Mouse (Mus musculus): Measurements from ENCODE around the gene Acot1.
"Not testable (repeated sequence)": the region's sequence is repeated elsewhere in the genome, so short reads cannot be mapped to it uniquely, and the experiment has no call there.

Acot1 gene

DNA sequence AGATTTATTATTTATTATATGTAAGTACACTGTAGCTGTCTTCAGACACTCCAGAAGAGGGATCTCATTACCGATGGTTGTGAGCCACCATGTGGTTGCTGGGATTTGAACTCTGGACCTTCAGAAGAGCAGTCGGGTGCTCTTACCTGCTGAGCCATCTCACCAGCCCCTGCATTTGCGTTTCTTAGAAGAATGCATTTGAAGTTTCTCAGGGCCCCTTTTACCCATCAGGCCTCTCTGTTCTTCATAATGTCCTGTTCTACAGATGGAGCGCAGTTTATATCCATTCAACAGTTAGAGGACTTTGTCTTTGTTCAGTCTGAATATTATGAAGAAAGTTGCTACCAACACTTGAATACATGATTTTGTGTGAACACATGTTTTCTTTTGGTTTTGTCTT lies 13.0 kb downstream of the Acot1 start:
- DNase-seq: not testable (repeated sequence)

GRCm38 (mm10) chr12:84023052-84023745 lies 13.9 kb downstream of the Acot1 start:
- DNase-seq: no peak

DNA sequence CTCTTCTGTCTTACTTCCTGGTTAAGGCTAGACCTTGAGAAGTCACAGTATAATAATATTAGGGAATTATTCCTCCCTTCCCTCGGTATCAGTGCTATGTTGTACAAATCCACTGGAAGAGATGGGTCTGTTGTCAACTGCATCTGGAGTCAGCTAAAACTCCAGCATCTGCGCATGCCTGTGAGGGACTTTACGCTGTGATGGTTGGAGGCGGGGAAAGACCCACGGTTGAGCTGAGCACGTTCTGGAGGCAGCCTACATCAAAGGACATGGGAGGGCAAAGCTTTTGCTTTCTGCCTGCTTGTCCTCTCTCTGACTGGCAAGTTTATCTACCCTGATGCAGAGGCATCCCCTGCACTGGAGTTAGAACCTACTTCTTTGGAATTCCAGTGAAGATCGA lies 16.6 kb downstream of the Acot1 start:
- no peak for DNase-seq

GRCm38 (mm10) chr12:84028328-84028727 lies 19.0 kb downstream of the Acot1 start:
- not testable (repeated sequence) for DNase-seq

- DNase-seq: not testable (repeated sequence)
Measured at GRCm38 (mm10) chr12:84029043-84029442, 19.8 kb downstream of the Acot1 start.

- peak; percentile 70 for DNase-seq
Measured at GRCm38 (mm10) chr12:84030659-84031332, 21.5 kb downstream of the Acot1 start.

DNA sequence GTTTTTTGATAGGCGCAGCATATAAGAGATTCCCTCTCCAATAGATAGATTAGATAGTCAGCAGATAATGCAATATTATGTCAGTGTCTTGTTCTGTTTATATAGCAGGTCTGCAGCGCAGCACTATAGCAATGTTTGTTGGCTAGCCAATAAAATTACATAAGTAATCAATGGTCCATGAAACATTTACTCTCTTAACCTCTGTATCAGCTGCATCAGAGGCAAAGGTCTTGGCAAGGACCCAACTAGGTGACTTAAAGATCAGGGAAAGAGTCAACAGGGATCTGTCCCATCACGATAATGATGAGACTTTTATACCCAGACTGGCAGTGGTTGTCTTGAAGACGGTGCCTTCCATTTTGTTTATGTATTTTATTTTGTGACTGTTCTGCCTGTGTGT lies 23.6 kb downstream of the Acot1 start:
- DNase-seq: no peak

DNA sequence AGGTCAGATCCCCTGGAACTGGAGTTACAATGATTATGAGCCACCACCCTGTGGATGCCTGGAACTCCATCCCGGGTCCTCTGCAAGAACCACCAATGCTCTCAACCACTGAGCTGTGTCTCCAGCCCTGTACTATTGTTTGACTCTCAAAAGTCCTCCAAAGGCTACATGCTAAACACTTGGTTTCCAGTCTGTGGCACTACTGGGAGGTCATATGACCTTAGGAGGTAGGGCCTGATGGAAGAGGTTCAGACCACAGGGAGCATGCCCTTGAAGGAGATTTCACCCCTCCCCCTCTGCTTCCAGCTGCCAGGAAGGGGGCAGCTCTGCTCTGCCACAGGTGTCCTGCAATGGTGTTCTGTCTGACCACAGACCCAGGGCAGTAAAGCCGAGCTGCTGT lies 24.0 kb downstream of the Acot1 start:
- not testable (repeated sequence) for DNase-seq

- DNase-seq: no peak
Measured at GRCm38 (mm10) chr12:84034108-84034507, 24.8 kb downstream of the Acot1 start.

GRCm38 (mm10) chr12:84038241-84038640 lies 29.0 kb downstream of the Acot1 start, which contains the start of gene Acot4:
Acot4 (plus strand) TSS chr12:84038379.
- DNase-seq: peak; percentile 27

GRCm38 (mm10) chr12:84038691-84039111 lies 29.4 kb downstream of the Acot1 start, which contains the start of gene Gm49366:
Gm49366 (plus strand) TSS chr12:84038935.
- DNase-seq: peak; percentile 45

DNA sequence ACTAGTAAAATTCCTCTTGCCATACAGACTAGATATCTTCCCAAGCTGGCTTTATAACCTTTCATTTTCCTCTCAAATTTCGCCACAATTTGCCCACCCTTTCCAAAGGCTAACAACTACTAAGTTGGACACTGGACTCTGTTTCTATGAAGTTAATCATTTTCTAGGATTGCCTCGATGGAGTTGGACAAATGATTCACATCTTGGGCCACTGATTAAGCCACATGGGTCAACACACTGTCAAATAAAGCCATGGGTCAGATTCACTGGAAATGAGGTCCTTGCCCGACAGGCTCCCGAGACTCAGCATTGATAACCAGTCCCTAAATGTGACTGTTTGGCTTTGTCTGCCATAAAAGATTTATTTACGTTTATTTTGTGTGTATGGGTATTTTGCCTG lies 33.0 kb downstream of the Acot1 start:
- DNase-seq: no peak

DNA sequence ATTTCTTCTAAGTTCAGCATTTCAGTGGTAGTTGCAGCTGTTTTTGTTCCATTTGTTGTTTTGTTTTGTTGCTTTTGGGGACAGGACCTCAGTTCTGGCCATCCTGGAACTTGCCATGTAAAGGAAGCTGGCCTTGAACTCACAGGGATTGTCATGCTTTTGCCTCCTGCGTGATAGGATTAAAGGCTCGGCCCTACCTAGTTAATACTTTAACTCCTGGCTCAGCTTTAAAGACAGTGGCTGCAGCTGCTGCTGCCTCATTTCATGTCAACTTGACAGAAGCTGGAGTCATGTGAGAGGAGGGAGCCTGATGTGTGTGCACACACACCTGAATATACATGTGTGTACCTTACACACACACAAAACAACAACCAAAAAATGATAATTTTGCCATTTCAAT lies 34.8 kb downstream of the Acot1 start:
- DNase-seq: no peak

DNA sequence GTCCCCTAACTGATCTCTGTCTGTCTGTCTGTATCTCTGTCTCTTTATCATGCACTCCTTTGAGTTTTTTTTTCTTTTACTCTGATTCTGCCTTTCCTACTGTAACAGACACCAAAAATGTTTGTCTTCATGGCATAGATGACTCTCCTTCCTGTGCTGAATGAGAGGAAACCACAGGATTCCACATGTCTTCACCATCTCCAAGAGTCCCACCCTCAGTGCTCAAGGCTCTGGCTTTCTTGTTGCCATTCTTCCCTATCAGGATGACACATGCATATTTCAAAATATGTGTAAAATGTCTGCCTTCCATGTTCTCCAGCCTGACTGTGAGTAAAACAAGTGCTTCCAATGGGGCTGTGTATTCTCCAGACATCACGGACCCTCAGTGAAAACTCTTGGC lies 37.6 kb downstream of the Acot1 start:
- no peak for DNase-seq

- DNase-seq: not testable (repeated sequence)
Measured at GRCm38 (mm10) chr12:84050744-84051143, 41.5 kb downstream of the Acot1 start.

DNA sequence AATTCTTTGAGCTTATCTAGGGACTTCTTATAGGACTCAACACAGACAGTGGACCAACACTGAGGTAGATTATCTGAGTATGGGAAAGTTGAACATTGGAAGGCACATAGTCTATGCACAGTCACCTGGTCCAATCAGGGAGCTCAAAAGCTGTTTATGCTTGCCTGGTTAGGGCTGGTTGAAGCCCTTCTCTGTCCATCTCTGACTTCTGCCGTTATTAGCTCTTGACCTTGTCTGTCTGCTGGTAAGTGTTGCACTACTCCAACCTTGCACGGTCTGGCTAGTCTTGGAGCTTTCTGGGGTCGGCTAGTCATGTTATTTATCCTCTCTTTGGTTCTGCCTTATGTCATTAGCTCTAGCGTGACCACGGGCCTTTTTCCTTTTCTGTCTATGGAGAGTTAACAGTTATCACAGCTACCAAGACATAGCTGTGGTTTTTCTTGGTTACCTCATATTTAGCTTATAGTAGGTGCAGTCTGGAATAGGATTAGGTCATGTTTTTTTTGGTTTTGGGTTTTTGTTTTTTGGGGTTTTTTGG lies 42.7 kb downstream of the Acot1 start, which contains the start of gene Acot3:
Gene Acot3 (plus strand): TSS at position 208 of the 538 bp plus-strand sequence.
- DNase-seq: no peak

- no peak for DNase-seq
Measured at GRCm38 (mm10) chr12:84052609-84053008, 43.3 kb downstream of the Acot1 start.

DNA sequence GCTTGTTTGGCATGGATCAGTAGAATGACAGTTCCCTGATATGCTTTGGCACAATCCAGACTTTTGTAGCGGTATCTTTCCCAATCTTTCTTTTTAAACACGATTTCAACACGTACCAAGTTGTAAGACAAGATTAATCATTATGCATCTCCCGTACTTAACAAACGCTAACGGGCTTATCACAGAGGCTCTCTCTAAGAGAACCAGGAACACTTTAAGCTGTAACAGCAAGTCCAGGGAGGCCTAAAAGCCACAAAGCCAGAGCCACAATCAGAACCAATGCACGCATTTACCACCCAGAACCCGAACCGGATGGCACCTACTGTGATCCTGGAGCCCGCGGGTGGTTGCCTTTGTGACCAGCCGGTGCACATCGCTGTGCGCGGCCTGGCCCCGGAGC lies 43.9 kb downstream of the Acot1 start:
- DNase-seq: no peak

- DNase-seq: no peak
Measured at GRCm38 (mm10) chr12:84053679-84054391, 44.5 kb downstream of the Acot1 start.

DNA sequence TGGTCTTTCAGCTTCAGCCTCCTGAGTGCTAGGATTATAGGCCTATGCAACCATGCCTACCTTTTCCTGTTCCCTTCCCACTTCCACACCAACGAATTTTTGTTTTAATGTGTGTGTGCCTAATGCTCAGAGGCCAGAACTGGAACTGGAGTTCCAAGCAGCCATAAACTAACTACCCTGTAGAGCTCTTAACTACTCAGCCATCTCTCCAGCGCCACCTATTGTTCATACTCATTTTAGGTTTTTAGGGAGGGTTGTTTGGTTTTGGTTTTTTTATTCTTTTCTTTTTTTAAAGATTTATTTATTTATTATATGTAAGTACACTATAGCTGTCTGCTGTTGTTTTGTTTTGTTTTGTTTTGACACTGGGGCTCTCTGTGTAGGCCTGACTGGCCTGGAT lies 51.7 kb downstream of the Acot1 start:
- no peak for DNase-seq

- no peak for DNase-seq
Measured at GRCm38 (mm10) chr12:84062336-84062735, 53.0 kb downstream of the Acot1 start.

GRCm38 (mm10) chr12:84063228-84063627 lies 53.9 kb downstream of the Acot1 start:
- DNase-seq: no peak

GRCm38 (mm10) chr12:84063833-84064232 lies 54.5 kb downstream of the Acot1 start:
- no peak for DNase-seq

Data from right cerebral cortex, postnatal 25 days (tissue).